Mouse (Mus musculus): ENCODE data around the gene Cyth1. TPM values are rescaled to one million over a fixed set of nuclear protein-coding genes. Genes with fewer than 3 reads are reported as not detected.

The Cyth1 gene
- total and polyA plus RNA-seq, 3 experiments: 13.2 to 13.6 TPM; not detected in 1

DNA sequence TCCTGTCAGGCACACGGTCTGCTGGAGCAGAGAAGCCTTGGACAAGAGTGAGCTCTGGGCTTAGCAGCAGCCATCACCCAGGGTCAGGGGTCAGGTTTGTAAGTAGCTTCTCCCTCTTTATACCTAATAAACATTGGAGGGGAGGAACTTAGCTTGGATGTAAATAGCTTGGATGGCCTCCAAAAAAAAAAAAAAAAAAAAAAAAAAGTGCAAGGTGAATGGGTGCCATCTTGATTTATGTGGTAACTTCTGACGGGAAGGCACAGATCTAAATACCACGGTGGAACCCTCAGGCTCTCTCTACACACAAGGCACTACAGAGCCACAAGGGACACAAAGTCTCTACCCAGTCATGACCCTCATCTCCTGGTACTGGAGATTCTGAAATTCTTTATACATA lies 42.1 kb downstream of the Cyth1 start:
- no peak overlapping the region for H3K9ac ChIP-seq (ENCODE audit: control insufficient read depth, low read depth, low read length, poor library complexity, severe bottlenecking)
- TF ChIP-seq ZNF384 (IDR thresholded peaks at IDR 0.05; ENCODE audit: low read depth, low read length) (peak; percentile 82), GATA1 (IDR thresholded peaks at IDR 0.05; ENCODE audit: low read depth, low read length) (no peak), GABPA (IDR thresholded peaks at IDR 0.05; ENCODE audit: low read depth, low read length) (no peak)
- no peaks in the 10 kb centered on the region for H3K36me3 ChIP-seq (ENCODE audit: control insufficient read depth in 1 of 2, insufficient read depth in 2 of 2, low read length in 2 of 2)
- peaks cover 0 to 4% of the 10 kb centered on the region in 2 experiments; a peak in 1 of 4 replicates for H3K4me1 ChIP-seq (ENCODE audit: control insufficient read depth in 1 of 2, insufficient read depth in 2 of 2, low read length in 2 of 2)
- DNase-seq (ENCODE audit: low read depth, low spot score): no peak
- no peaks in the 10 kb centered on the region for H3K27me3 ChIP-seq (ENCODE audit: control insufficient read depth in 1 of 2, insufficient read depth in 2 of 2, low read length in 2 of 2)
- H3K79me2 ChIP-seq (ENCODE audit: control insufficient read depth, insufficient read depth, low read length, poor library complexity): no peaks in the 10 kb centered on the region
- no peak overlapping the region for H3K4me3 ChIP-seq (ENCODE audit: control insufficient read depth in 1 of 2, insufficient read depth in 1 of 2, low read depth in 2 of 2, low read length in 2 of 2)
- no peak overlapping the region for H3K27ac ChIP-seq (ENCODE audit: control insufficient read depth, low read depth, low read length)
- H3K9me3 ChIP-seq (replicated peaks; ENCODE audit: insufficient read depth, low read length): no peaks in the 10 kb centered on the region

DNA sequence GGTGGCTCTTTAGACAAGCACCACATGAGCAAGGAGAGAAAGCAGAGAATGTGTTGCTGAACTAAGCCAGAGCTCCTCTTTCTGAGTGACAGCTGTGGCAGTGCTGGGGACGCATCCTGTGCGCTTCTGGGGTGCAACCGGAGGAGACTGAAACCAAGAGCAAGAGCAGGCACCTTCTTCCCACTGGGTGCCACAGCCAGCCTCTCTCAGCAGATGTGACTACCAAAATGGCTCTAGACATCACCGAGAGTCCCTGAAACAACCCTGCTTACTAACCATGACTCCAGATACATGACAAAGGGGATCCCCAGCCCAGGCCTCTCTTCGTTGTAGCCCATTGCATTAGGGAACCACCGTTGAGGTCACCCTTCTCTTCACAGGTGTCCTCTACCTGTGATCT lies 44.9 kb downstream of the Cyth1 start:
- DNase-seq (ENCODE audit: low read depth, low spot score): no peak
- Histone ChIP-seq H3K36me3 (ENCODE audit: control insufficient read depth in 1 of 2, insufficient read depth in 2 of 2, low read length in 2 of 2) (no peaks in the 10 kb centered on the region), H3K9ac (ENCODE audit: control insufficient read depth, low read depth, low read length, poor library complexity, severe bottlenecking) (no peak overlapping the region), H3K4me1 (ENCODE audit: control insufficient read depth in 1 of 2, insufficient read depth in 2 of 2, low read length in 2 of 2) (no peaks in the 10 kb centered on the region), H3K4me3 (ENCODE audit: control insufficient read depth in 1 of 2, insufficient read depth in 1 of 2, low read depth in 2 of 2, low read length in 2 of 2) (no peak overlapping the region), H3K27me3 (ENCODE audit: control insufficient read depth in 1 of 2, insufficient read depth in 2 of 2, low read length in 2 of 2) (no peaks in the 10 kb centered on the region), H3K27ac (ENCODE audit: control insufficient read depth, low read depth, low read length) (no peak overlapping the region), H3K79me2 (ENCODE audit: control insufficient read depth, insufficient read depth, low read length, poor library complexity) (no peaks in the 10 kb centered on the region), H3K9me3 (replicated peaks; ENCODE audit: insufficient read depth, low read length) (no peaks in the 10 kb centered on the region)
- TF ChIP-seq RCOR1 (IDR thresholded peaks at IDR 0.05; ENCODE audit: low read depth, low read length) (no peak), MYC (IDR thresholded peaks at IDR 0.05; ENCODE audit: low read depth, low read length) (no peak), ZNF384 (IDR thresholded peaks at IDR 0.05; ENCODE audit: low read depth, low read length) (no peak)

DNA sequence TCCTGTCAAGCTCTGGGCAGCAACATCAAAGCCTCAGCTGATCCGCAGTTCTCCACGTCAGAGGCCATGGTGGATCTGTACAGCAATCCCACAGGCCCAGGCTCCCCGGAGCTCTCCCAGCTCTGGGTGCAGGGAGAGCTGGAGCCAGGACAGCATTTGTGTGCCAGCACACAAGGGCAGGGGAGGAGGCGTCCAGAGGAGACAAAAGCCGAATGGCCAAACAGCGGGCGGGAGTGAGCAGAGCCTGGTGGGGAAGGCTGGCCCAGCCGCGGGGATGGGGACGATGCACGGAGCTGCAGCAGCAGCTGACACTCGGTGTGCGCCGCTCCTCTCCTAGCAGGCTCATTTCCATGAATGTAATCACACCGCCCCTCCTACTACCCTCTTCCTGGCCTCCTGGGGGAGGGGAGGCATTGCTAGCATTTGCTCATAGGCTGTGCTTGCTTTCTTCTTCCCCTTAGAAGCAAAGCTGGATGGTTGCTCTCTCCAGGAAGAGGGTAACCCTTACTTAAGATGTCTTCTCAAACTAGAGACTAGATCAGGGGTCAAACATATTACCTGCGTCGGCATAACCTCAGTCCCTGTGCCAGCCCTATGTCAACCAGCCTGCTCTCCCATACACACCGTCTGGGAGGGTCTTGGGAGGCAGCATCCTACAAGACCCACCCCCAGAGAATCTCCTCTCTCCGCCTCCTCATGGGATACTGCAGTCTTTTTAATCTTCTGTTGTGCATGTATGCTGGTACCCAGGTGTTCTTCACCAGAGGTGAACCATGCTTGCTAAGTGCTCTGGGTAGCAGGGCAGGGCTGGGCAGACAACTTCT lies 45.8 kb downstream of the Cyth1 start:
- Histone ChIP-seq H3K36me3 (ENCODE audit: control insufficient read depth in 1 of 2, insufficient read depth in 2 of 2, low read length in 2 of 2) (no peaks in the 10 kb centered on the region), H3K27ac (ENCODE audit: control insufficient read depth, low read depth, low read length) (no peak overlapping the region), H3K9ac (ENCODE audit: control insufficient read depth, low read depth, low read length, poor library complexity, severe bottlenecking) (no peak overlapping the region), H3K4me1 (ENCODE audit: control insufficient read depth in 1 of 2, insufficient read depth in 2 of 2, low read length in 2 of 2) (no peaks in the 10 kb centered on the region), H3K4me3 (ENCODE audit: control insufficient read depth in 1 of 2, insufficient read depth in 1 of 2, low read depth in 2 of 2, low read length in 2 of 2) (no peak overlapping the region), H3K27me3 (ENCODE audit: control insufficient read depth in 1 of 2, insufficient read depth in 2 of 2, low read length in 2 of 2) (no peaks in the 10 kb centered on the region), H3K9me3 (replicated peaks; ENCODE audit: insufficient read depth, low read length) (no peaks in the 10 kb centered on the region), H3K79me2 (ENCODE audit: control insufficient read depth, insufficient read depth, low read length, poor library complexity) (no peaks in the 10 kb centered on the region)
- DNase-seq (ENCODE audit: low read depth, low spot score): no peak
- TF ChIP-seq ETS1 (IDR thresholded peaks at IDR 0.05; ENCODE audit: low read depth, low read length) (no peak), SMC3 (IDR thresholded peaks at IDR 0.05; ENCODE audit: low read depth, low read length) (no peak), TCF12 (IDR thresholded peaks at IDR 0.05; ENCODE audit: low read depth, low read length) (no peak), TAL1 (IDR thresholded peaks at IDR 0.05; ENCODE audit: low read length) (no peak), UBTF (IDR thresholded peaks at IDR 0.05; ENCODE audit: borderline replicate concordance, insufficient read depth, low read depth, low read length) (no peak), USF1 (IDR thresholded peaks at IDR 0.05; ENCODE audit: low read depth, low read length) (no peak), MAFK (IDR thresholded peaks at IDR 0.05; ENCODE audit: borderline replicate concordance, low read depth, low read length) (no peak)

All from MEL (cell line).